Mouse (Mus musculus) lung, adult 18-20 months (tissue): ENCODE measurements around the gene Gla.

Source experiments
- DNase-seq, 2 experiments: peaks; one replicate each; pipeline ENCODE4 v3.0.0; 2022; ENCODE audit warnings: mixed read lengths in 2 of 2

The Gla gene

DNA sequence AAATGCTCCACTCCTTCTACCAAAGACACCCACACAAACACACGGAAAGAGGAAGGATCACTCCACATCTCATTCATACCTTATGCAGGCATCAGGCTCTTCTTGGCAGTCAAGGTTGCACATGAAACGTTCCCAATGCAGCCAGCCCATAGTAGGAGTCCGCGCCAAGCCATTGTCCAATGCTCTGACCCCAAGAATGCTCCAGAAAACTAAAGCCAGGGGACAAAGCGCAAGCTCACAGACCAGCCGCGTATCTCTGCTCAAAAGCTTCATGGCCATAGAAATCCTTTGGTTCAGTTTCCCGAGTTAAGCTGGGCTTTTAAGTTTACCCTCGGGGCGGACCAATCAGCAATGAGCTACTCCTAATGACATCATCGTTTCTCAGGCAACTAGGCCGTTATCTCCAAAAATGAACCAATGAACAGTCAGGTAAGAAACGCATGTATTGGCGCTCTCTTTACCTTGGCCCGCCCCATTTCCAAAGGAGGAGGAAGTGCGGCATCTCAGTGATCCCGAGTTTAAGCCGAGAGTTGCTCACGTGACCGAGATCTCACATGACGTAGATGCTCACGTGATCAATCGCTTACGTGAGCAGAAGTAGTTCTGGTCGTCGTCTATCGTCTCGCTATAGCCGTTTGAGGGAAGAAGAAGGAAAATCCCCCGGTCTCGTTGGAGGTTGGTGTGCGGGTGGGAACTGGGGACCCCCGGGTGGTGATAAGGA, at the start of gene Gla, which contains the start of gene Hnrnph2:
Gene Gla (minus strand): TSS at position 467 of the 721 bp plus-strand sequence.
Gene Hnrnph2 (plus strand): TSS at position 521 of the 721 bp plus-strand sequence.
- peak; percentile 93 to 94 for DNase-seq

GRCm38 (mm10) chrX:134648031-134648692, 47.2 kb upstream of the Gla start:
- DNase-seq: peak; percentile 50 to 71

- no peak for DNase-seq
Observed at GRCm38 (mm10) chrX:134647421-134647820, 46.5 kb upstream of the Gla start.

DNA sequence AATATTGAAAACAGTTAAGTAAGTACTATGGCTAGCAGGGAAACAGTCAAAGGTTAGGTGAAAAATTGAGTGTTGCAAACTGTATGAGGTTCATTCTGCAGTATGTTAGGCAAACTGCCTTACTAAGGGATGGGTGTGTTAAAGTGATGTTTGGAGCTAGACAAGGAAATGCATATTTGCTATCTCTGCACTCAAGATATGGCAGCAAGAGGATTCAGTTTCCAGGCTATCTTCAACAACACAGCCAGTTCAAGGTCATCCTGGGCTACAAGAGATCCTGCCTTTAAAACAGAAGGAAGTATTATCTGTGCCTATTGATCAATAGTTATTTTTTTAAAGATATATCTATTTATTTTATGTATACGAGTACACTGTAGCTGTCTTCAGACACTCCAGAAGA, 45.4 kb upstream of the Gla start:
- no peak for DNase-seq

GRCm38 (mm10) chrX:134641000-134641760, 40.3 kb upstream of the Gla start:
- peak in 1 of 2 experiments; percentile 10 for DNase-seq

- peak in 1 of 2 experiments; percentile 9 for DNase-seq
Observed at GRCm38 (mm10) chrX:134635860-134636259, 34.9 kb upstream of the Gla start.

GRCm38 (mm10) chrX:134635111-134635510, 34.2 kb upstream of the Gla start:
- no peak for DNase-seq

DNA sequence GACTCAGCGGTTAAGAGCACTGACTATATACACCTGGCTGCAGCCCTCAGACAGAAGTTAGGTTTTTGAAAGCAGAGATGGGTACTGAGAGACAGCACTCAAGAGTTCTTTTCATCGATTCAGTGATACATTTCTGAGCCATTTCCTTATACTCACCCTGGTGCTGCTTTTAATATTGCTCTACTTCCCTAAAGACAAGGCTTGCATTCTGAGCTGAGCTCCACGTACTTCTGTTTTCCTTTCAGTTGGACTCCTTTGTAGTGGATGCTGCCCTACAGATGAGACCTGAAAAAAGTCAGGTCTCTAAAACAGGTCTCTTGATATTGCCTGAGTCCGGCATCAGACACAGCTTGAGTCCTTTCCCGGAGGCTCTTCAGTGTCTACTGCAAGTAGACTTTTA, 31.8 kb upstream of the Gla start:
- DNase-seq: no peak

DNA sequence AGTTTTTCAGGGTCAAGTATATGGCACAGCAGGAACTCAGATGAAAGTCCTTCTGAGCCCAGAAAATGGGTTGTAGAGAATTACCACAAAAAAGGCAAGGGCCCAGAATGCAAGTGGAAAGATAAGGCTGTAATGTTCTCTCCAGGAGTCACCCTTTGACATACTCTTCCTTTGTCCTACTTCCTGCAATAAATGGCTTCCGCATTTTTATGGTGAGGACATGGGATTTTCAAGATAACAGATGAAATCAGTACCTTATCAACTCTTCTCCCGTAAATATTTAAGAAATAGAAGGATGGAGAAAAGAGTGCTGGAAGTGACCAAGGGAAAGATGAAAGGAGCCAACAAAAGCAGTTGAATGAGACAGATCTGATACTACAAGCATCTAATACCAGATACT, 27.3 kb upstream of the Gla start:
- DNase-seq: no peak

- DNase-seq: no peak
Observed at GRCm38 (mm10) chrX:134623350-134623749, 22.4 kb upstream of the Gla start.

DNA sequence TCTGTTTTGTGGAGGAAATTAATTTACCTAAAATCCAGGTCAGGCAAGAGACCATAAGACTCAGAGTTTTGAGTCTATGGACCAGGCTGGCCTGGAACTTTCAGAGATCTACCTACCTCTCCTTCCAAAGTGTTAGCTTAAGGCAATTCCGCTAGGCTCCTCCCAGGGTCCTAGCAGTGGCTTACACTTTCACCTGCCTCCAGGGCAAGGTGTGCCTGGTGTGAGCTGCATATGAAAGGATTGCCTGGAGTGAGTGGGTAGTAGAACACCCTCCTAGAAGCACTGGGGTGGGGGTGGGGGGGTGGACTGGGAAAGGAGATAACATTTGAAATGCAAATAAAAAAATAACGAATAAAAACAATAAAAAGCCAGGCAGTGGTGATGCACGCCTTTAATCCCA, 20.8 kb upstream of the Gla start:
- no peak for DNase-seq

DNA sequence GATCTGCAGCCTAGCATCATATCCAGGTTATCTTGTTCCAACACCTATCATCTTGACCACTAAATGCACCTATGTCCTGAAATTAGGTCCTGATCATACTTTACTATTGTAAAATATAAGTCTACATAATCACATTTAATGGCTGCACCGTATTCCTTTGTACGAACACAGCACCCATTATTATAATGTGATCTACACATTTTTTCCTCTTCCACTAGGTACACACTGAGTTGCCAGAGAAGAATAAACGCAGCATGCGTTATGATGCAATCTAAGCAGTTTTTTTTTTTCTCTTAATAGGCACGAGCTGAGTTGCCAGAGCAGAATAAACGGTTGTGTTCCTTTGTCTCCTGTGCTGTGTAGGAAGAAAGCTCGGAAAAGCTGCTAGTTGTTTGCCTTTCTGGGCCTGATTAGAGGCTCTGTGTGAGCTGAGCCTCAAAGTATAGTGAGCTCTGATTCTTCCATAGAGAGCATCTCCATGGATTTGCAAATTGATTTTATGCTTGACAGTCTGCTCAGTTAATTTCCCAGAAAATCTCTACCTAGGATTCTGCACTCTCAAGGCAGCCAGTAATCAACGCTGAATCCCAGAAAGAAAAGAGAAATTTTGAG, 19.4 kb upstream of the Gla start:
- DNase-seq: no peak

GRCm38 (mm10) chrX:134619695-134620094, 18.8 kb upstream of the Gla start:
- DNase-seq: no peak

- DNase-seq: peak in 1 of 2 experiments; percentile 6
Observed at GRCm38 (mm10) chrX:134614306-134614705, 13.4 kb upstream of the Gla start.

- peak; percentile 48 to 60 for DNase-seq
Observed at GRCm38 (mm10) chrX:134612285-134612959, 11.5 kb upstream of the Gla start.

GRCm38 (mm10) chrX:134610984-134611383, 10.1 kb upstream of the Gla start:
- DNase-seq: no peak

DNA sequence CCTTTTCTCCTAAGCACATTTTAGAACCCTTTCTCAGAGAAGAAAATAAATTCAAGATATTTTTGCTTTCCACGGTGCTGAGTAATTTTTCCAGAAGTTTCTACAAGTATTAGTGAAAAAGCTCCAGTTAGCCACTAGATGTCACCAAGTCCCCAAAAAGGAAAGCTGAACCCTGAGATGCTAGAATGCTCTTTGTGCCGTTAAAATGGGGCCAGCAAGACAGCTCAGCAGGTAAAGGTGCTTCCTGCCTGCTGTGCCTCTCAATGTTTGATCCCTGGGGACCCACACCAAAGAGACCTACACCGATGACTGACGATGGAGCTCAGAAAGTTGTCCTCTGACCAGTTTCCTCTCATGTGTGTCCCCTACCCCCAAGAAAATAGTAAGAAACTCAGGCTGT, 8.5 kb upstream of the Gla start:
- no peak for DNase-seq

- no peak for DNase-seq
Observed at GRCm38 (mm10) chrX:134601380-134602120, 625 bp upstream of the Gla start.

- no peak for DNase-seq
Observed at GRCm38 (mm10) chrX:134599922-134600565, 881 bp downstream of the Gla start.

GRCm38 (mm10) chrX:134589836-134590235, 11.1 kb downstream of the Gla start:
- no peak for DNase-seq

DNA sequence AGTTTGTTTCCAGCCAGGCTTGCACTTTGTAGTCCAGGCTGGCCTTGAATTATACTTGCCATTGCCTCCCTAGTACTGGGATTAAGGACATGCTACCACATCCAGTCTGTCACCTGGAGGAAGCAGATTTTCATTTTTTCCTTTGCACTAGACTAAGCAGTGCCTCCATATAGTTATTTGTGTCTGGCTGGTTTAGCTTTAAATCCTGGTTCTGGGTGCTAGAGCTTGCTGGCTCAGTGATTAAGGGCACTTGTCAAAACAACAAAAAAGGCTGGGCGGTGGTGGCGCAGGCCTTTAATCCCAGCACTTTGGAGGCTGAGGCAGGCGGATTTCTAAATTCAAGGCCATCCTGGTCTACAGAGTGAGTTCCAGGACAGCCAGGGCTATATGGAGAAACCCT, 11.9 kb downstream of the Gla start:
- no peak for DNase-seq
